ENCODE assay signal across 30 mouse cellular contexts in the genomic region with DNA sequence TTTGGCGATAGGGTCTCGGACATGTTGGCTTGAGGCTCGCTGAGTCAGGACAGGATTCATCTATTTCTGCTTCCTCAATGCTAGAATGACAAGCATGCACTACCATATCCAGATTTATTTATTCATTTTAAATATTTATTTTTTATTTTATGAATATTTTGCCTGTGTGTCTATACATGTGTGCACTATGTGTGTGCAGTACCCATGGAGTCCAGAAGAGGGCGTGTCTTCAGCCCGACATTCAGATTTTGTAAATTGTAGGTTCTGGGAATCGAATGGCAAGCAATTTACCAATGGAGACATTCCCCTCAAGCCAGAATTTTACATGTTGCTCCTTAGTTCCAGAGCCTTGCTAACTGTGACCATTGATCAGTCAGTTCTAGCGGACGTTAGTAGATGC. TPM values are rescaled to one million over a fixed set of nuclear protein-coding genes. Genes with fewer than 3 reads are reported as not detected.
DNase-seq lines count a peak whose midpoint lies in the region; ATAC-seq and TF ChIP-seq lines count a peak whose summit lies in the region.
"Had no signal": no experiment of that assay in that cellular context is flagged by ENCODE, and none has a peak within 500 bp of the region (broad histone marks: within the 10 kb centered on the region; RNA-seq: fewer than 3 reads in every experiment).

No protein-coding gene starts in this region.

- no peak for TF ChIP-seq POLR2A in heart, adult 2 months (IDR thresholded peaks at IDR 0.05; ENCODE audit: insufficient read depth, low read depth, low read length)

- DNase-seq in heart, adult 2 months: no peak
- DNase-seq in heart, adult 9 months (ENCODE audit: low spot score in 2 of 2): no peak
- no peak for DNase-seq in left cerebral cortex, adult 2 months (ENCODE audit: extremely low spot score in 1 of 2, low spot score in 2 of 2)
- DNase-seq in left cerebral cortex, postnatal 14 days (ENCODE audit: low spot score in 2 of 2): no peak
- no peak for DNase-seq in stomach, postnatal 0 days (ENCODE audit: low spot score)
- no peak for DNase-seq in thymus, postnatal 25 days
- DNase-seq: adrenal gland, adult 8-10 months; cerebellum, adult 8-10 months; cerebellum, postnatal 36 days; gastrocnemius, postnatal 10 days; heart, postnatal 36 days; kidney, adult 18-20 months; kidney, postnatal 4 days; layer of hippocampus, adult 9-11 months; lung, adult 2 months; lung, postnatal 10 days; spleen, adult 18-20 months; thymus, adult 18-20 months; thymus, postnatal 36 days had no signal

- H3K9ac ChIP-seq in heart, adult 2 months (ENCODE audit: low read depth, low read length): no peak overlapping the region
- no peak overlapping the region for H3K9ac ChIP-seq in stomach, postnatal 0 days (ENCODE audit: low read length)
- H3K9ac ChIP-seq: hindbrain, embryonic 13.5 days; kidney, embryonic 15.5 days; limb, embryonic 12.5 days; midbrain, embryonic 15.5 days had no signal

- H3K36me3 ChIP-seq in heart, adult 2 months (ENCODE audit: control insufficient read depth, insufficient read depth, low read length): no peaks in the 10 kb centered on the region
- no peaks in the 10 kb centered on the region for H3K36me3 ChIP-seq in E14TG2a.4 (ENCODE audit: insufficient read depth, low read length)
- no peaks in the 10 kb centered on the region for H3K36me3 ChIP-seq in stomach, postnatal 0 days (ENCODE audit: control insufficient read depth, insufficient read depth, low read length)
- H3K36me3 ChIP-seq: hindbrain, embryonic 13.5 days; kidney, embryonic 15.5 days; limb, embryonic 12.5 days; midbrain, embryonic 15.5 days had no signal

- TF ChIP-seq EP300 in heart, adult 2 months (IDR thresholded peaks at IDR 0.05; ENCODE audit: insufficient read depth, low read depth, low read length): no peak
- TF ChIP-seq EP300 in stomach, postnatal 0 days (optimal IDR thresholded peaks at IDR 0.05): no peak

- TF ChIP-seq CTCF in heart, adult 2 months (IDR thresholded peaks at IDR 0.05): peak; percentile 35
- peak; percentile 31 for TF ChIP-seq CTCF in left cerebral cortex, adult 2 months (IDR thresholded peaks at IDR 0.05)
- peak; percentile 64 for TF ChIP-seq CTCF in E14TG2a.4 (conservative IDR thresholded peaks at IDR 0.05; ENCODE audit: low read length)
- peak; percentile 37; the same call in 1 of the 2 replicates for TF ChIP-seq CTCF in stomach, postnatal 0 days (IDR thresholded peaks at IDR 0.05; ENCODE audit: low read depth)

- WGBS in heart, adult 2 months: 87% methylated on average over 8 of the region's 8 CpGs
- whole genome bisulfite sequencing in stomach, postnatal 0 days: 91% methylated on average over 8 of the region's 8 CpGs

- intact Hi-C loops in heart, adult 2 months (cut with DNase I): no loop called here
- intact Hi-C loops in left cerebral cortex, adult 2 months (cut with DNase I): no loop called here
- intact Hi-C loops in left cerebral cortex, postnatal 14 days (cut with DNase I): no loop called here

- H3K27me3 ChIP-seq in heart, adult 2 months (ENCODE audit: control insufficient read depth, insufficient read depth, low read length): no peaks in the 10 kb centered on the region
- peaks cover 27% of the 10 kb centered on the region for H3K27me3 ChIP-seq in E14TG2a.4 (ENCODE audit: insufficient read depth, low read length)
- no peaks in the 10 kb centered on the region for H3K27me3 ChIP-seq in stomach, postnatal 0 days (ENCODE audit: control insufficient read depth, insufficient read depth, low read length)
- H3K27me3 ChIP-seq: midbrain, embryonic 15.5 days had no signal

- no peaks in the 10 kb centered on the region for H3K4me1 ChIP-seq in heart, adult 2 months (ENCODE audit: control insufficient read depth, insufficient read depth, low read length)
- H3K4me1 ChIP-seq in E14TG2a.4 (replicated peaks; ENCODE audit: low read depth, low read length): peaks cover 6% of the 10 kb centered on the region; the same call in 1 of the 2 replicates
- no peaks in the 10 kb centered on the region for H3K4me1 ChIP-seq in stomach, postnatal 0 days (replicated peaks; ENCODE audit: control insufficient read depth, insufficient read depth)
- H3K4me1 ChIP-seq: kidney, embryonic 15.5 days; limb, embryonic 12.5 days; midbrain, embryonic 15.5 days had no signal

- ATAC-seq in stomach, postnatal 0 days (ENCODE audit: low FRiP score, low TSS enrichment): no peak
- ATAC-seq: forebrain, embryonic 16.5 days; midbrain, embryonic 15.5 days had no signal

- H3K4me2 ChIP-seq in stomach, postnatal 0 days (replicated peaks; ENCODE audit: low read depth): no peak overlapping the region
- H3K4me2 ChIP-seq: heart, embryonic 11.5 days; hindbrain, embryonic 13.5 days; kidney, embryonic 15.5 days; limb, embryonic 12.5 days; liver, embryonic 11.5 days; midbrain, embryonic 15.5 days had no signal

- no peak overlapping the region for H3K4me3 ChIP-seq in heart, adult 2 months
- no peak overlapping the region for H3K4me3 ChIP-seq in left cerebral cortex, adult 2 months
- no peak overlapping the region for H3K4me3 ChIP-seq in E14TG2a.4 (replicated peaks; ENCODE audit: low read length)
- H3K4me3 ChIP-seq in stomach, postnatal 0 days (ENCODE audit: low read depth, low read length): no peak overlapping the region
- H3K4me3 ChIP-seq: hindbrain, embryonic 13.5 days; kidney, embryonic 15.5 days; limb, embryonic 12.5 days; midbrain, embryonic 15.5 days had no signal

- H3K79me2 ChIP-seq in heart, adult 2 months (replicated peaks; ENCODE audit: control insufficient read depth, insufficient read depth, low read length): no peaks in the 10 kb centered on the region

- H3K9me3 ChIP-seq in E14TG2a.4 (ENCODE audit: low read length): no peaks in the 10 kb centered on the region
- H3K9me3 ChIP-seq in stomach, postnatal 0 days (ENCODE audit: control insufficient read depth, low read length): no peaks in the 10 kb centered on the region
- H3K9me3 ChIP-seq: hindbrain, embryonic 13.5 days; kidney, embryonic 15.5 days; midbrain, embryonic 15.5 days had no signal

- H3K27ac ChIP-seq in heart, adult 2 months: no peak overlapping the region
- no peak overlapping the region for H3K27ac ChIP-seq in left cerebral cortex, adult 2 months
- H3K27ac ChIP-seq in stomach, postnatal 0 days (replicated peaks): no peak overlapping the region
- H3K27ac ChIP-seq: hindbrain, embryonic 13.5 days; kidney, embryonic 15.5 days; limb, embryonic 12.5 days; macrophage; midbrain, embryonic 15.5 days had no signal

RNA-seq across cellular contexts. Expression of gene Elfn1, which starts 16.1 kb away (rescaled TPM):
- under 1 TPM in 1 of 2 experiments, not detected in 1; 0.14 TPM for total RNA-seq in heart, adult 2 months (2021)
- polyA plus RNA-seq in heart, adult 2 months (2012; rRNA removed): 0.18 and 0.25 TPM in 2 replicates
- 10 to 100 TPM; 34.5 to 38.1 TPM for total RNA-seq in left cerebral cortex, adult 2 months (2021)
- total RNA-seq in left cerebral cortex, postnatal 14 days (2021): 10 to 100 TPM; 38.6 to 41.7 TPM
- 0.12 and 0.13 TPM in 2 replicates for polyA plus RNA-seq in stomach, postnatal 0 days (2015; fragmentation: Nextera tagmentation; extraction: Ambion mirVana)
- total RNA-seq: granulocyte monocyte progenitor cell, adult 5-6 weeks; neutrophil, adult 5-6 weeks had no signal
- polyA plus RNA-seq: macrophage had no signal

Comparison
In these comparisons a context has a peak if more than half of its experiments do, and no peak if none do; other contexts are left out.
1. RNA of gene Elfn1, which starts 16.1 kb away (total RNA-seq): 38.6 to 41.7 TPM in left cerebral cortex, postnatal 14 days and 34.5 to 38.1 TPM in left cerebral cortex, adult 2 months; 0.14 TPM in heart, adult 2 months; every median in the first group is over 10 times any median in the second.
2. Peak in every context shown above with its lines, with median percentiles within 50 percentile points of each other: CTCF ChIP-seq.